Mouse (Mus musculus) left cerebral cortex, postnatal 25 days (tissue): ENCODE measurements around the gene Iba57. TPM values are rescaled to one million over a fixed set of nuclear protein-coding genes. Genes with fewer than 3 reads are reported as not detected.
"Not testable (repeated sequence)": the region's sequence is repeated elsewhere in the genome, so short reads cannot be mapped to it uniquely, and the experiment has no call there.

Experiments used
- DNase-seq, 2 experiments: peaks; one replicate each; pipeline ENCODE4 v3.0.0; 2022; ENCODE audit warnings: low spot score in 2 of 2, mixed read lengths in 1 of 2
- intact Hi-C: fragments of 180-260 bp; cut with DNase I; formaldehyde crosslinking; loops from one replicate; pipeline ENCODE4 v1.15.1; 2025
- total RNA-seq, 2 experiments: library from RNA; stranded (reverse); gene quantifications; 2 replicates each; pipeline ENCODE4 v1.2.3; 2021

The Iba57 gene
- total RNA-seq, result 1 to 10 TPM; 7.1 to 8.8 TPM

- DNase-seq, result peak; percentile 99 to 100
- intact Hi-C loops, result no loop called here
Measured at GRCm38 (mm10) chr11:59163255-59164236, at the start of gene Iba57. TSS of gene Iba57 (minus strand) at chr11:59163739.

DNA sequence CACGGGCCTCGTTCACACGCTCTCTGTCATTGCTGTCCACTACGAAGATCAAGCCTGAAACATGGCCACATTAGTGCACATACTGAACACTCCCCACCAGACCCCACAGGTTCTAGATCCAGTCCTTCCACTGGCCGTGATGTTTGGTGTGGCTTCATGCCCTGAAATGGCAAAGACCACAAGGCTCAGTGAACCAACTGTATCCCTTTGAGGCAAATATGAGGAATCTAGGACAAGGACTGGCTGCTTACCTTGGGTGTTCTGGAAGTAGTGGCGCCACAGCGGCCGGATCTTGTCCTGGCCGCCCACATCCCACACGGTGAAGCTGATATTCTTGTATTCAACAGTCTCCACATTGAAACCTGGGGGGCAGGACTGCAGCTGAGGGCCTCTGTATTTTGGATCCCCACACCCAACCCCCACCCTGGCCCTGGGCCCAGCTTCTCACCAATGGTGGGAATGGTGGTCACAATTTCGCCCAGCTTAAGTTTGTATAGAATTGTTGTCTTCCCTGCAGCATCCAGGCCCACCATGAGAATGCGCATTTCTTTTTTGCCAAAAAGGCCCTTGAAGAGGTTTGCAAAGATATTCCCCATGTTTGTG, 49.5 kb upstream of the Iba57 start:
- no peak for DNase-seq
- intact Hi-C loops, result no loop called here

GRCm38 (mm10) chr11:59212320-59212719, 48.8 kb upstream of the Iba57 start:
- DNase-seq, intact Hi-C loops: not testable (repeated sequence)

GRCm38 (mm10) chr11:59211561-59211960, 48.0 kb upstream of the Iba57 start:
- DNase-seq, intact Hi-C loops: not testable (repeated sequence)

GRCm38 (mm10) chr11:59210020-59210419, 46.5 kb upstream of the Iba57 start:
- intact Hi-C loops, result no loop called here
- DNase-seq, result no peak

GRCm38 (mm10) chr11:59209580-59209979, 46.0 kb upstream of the Iba57 start:
- intact Hi-C loops, result no loop called here
- DNase-seq, result no peak

DNA sequence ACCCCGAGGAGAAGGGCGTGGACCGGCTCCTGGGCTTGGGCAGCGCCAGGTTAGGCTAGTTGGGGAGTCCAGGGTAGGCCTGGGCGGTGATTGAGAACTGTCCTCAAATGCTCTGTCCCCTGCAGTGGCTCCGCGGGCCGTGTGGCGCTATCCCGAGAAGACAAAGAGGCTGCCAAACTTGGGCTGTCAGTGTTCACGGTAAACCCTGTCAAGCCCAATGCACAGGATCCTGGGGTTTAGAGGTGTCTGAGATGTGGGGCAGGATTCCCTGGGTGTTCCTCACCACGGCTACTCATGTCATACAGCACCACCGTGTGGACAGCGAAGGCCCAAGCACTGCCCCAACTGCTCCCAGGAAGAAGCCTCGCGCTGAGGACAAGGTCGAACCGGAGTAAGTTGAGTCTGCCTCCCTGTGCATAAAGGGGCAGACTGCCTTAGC, 45.5 kb upstream of the Iba57 start:
- intact Hi-C loops, result no loop called here
- peak; percentile 63 to 75 for DNase-seq

DNA sequence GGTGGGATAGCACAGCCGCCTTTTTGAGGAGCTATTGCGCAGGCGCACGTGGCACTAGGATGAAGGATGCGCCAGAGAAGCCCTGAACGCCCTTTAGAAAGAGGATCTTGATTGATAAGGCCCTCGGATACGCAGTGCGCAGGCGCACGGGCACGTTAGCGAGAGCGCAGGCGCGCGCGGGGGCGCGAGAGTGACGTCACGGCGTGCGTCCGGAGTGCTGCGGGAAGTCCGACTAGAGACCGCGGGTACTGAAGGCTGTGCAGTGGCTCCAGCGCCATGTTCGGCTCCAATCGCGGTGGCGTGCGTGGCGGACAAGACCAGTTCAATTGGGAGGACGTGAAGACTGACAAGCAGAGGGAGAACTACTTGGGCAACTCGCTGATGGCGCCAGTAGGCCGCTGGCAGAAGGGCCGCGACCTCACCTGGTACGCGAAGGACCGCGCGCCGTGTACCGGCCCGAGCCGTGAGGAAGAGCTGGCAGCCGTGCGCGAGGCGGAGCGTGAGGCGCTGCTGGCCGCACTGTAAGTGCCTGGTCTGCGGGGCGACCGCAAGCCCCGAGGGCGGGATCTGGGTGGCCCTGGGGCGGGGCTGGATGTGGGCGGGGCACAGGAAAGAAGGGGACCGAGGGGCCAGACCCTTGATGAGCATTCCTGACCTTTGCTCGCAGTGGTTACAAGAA, 44.8 kb upstream of the Iba57 start, which contains the start of gene 2310033P09Rik:
TSS of gene 2310033P09Rik (plus strand) at position 169 of the 679 bp plus-strand sequence.
- intact Hi-C loops, result no loop called here
- DNase-seq, result peak; percentile 94 to 97

GRCm38 (mm10) chr11:59202081-59202995, 38.8 kb upstream of the Iba57 start, which contains the start of gene Mrpl55:
TSS of gene Mrpl55 (plus strand) at chr11:59202486.
- DNase-seq, result peak; percentile 94 to 95
- intact Hi-C loops, result no loop called here

DNA sequence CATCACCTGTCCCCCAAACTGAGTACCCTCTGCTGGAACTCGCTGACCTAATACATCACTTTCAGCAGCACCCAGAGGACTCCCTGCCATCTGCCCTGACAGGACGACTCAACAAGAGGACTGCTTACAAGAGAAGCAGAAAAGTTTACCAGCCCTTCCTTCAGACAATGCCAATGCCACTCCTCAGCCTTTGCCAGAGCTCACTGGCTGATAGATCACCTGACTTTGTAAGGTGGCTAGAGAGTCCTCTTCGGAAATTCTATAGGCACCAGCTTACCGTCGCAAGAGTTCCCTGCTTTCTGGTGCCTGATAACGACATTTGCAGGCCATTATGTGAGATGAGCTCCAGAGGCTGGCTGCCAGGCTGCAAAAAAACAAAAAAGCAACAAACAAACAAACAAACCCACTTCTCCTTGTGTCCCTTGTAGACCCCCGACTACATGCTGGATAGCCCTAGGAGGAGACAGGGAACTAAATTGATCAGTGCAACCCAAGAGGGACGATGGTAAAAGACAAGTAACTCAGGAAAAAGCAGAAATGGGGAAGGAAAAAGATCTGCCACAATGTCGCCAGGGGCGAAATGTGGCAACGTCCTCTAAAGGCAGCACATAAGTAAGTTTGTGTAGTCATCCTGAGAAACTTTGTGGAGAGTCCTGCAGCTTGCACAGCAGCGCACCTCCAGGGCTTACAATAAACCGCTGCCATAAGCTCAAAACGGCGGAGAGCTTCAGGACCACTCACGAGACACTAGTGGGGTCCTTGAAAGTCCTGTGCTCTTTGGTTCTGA, 37.9 kb upstream of the Iba57 start:
- no peak for DNase-seq
- intact Hi-C loops, result no loop called here

GRCm38 (mm10) chr11:59196230-59196629, 32.7 kb upstream of the Iba57 start:
- no peak for DNase-seq
- intact Hi-C loops, result no loop called here

DNA sequence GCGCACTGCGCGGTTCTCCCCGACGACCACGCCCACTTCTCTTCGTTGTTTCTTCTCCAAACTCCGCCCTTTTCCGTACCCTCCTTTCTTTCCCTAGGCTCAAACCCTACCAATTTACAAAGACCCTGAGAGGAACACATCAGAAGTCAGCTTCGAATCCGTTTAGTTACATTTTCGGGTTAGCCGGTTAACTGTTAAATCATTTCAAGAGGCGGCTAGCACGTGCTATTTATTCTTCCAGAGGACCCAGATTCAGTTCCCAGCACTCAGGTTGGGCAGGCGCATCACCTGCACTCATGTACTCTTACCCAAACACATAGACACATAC, 28.5 kb upstream of the Iba57 start, which contains the start of gene Guk1:
TSS of gene Guk1 (minus strand) at position 154 of the 328 bp plus-strand sequence.
- no peak for DNase-seq
- intact Hi-C loops, result no loop called here

DNA sequence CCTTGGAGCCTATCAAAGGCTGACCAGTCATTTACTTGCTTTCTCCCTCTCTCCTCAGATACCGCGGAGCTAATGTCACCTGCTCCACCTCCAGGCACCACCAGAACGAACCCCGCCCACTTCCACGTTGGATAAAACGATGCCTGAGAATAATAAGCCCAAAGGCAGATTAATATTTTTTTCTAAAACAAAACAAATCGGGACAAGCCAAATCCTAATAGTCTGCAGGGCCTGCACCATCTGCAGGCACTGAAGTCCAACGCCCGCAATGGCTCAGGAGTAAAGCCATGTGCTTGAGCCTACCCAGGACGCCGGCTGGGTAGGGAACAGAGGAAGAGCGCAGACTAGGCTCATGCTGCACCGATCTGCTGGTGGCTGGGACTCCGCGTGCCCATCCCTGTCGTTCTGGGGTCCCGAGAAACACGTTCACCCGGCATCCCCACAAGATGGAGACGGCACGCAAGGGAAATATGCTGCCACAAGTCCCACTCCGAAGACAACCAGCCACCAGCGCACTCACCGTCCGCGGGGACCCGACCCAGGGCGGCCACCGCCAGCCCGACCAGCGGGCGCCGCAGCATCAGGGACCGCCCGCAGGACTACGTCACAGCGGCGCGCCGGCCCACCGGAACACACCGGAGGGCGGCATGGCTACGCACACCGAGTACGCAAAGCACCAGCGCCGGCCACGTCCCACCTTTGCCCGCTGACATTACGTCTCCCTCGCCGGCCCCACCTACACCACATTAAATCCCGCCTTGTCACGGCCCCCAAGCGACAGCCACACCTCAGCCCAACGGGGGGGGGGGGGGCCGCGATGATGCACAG, 27.9 kb upstream of the Iba57 start:
- peak; percentile 93 to 96 for DNase-seq
- intact Hi-C loops, result no loop called here

DNA sequence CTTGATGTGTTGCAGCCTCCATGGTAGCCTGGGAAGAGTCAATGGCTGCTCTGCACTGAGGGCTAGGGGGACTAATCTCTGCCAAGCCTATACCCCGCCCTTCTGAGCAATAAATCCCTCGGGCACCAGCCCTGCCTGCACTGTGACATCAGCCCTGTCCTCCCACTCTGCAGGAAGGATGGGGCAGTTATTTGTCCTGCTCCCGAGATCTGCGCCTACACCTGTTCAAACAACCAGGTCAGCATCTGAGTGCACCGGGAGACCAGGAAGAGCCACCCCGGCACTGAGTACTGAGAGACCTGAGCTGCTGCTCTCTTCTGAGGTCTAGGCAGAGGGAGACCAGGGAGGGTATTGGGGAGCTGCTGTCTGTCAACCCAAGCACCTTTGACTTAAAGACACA, 24.2 kb upstream of the Iba57 start:
- intact Hi-C loops, result no loop called here
- no peak for DNase-seq

DNA sequence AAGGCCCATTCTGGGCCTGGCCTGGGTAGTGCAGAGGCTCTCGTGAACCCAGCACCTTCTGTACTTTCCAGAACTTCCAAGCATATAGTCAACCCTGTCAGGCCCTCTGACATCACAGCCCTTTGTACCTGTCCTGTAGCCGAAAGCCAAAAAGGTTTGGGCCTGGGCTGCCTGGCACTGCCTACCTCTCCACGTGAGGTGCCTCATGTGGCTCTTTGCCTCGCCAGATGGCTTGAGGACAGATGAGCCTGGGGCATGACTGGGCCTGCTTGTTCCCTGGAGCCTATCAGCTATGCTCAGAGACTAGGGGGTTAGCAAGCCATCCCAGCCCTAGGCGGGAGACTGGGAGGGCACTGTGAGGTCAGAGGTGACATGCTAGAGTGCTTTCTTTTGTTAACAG, 22.0 kb upstream of the Iba57 start:
- DNase-seq, result no peak
- intact Hi-C loops, result no loop called here

GRCm38 (mm10) chr11:59183821-59184220, 20.3 kb upstream of the Iba57 start:
- DNase-seq, result peak; percentile 46 to 56
- intact Hi-C loops, result loop anchor here (2.0 to 5.0 kb wide), 2 partner anchors 85 to 217 kb away; no protein-coding TSS in a partner anchor

- intact Hi-C loops, result loop anchor here (2.0 to 5.0 kb wide), 2 partner anchors 84 to 216 kb away; no protein-coding TSS in a partner anchor
- peak in 1 of 2 experiments; percentile 27 for DNase-seq
Measured at GRCm38 (mm10) chr11:59182864-59183331, 19.4 kb upstream of the Iba57 start, which contains the start of gene Gjc2. TSS of gene Gjc2 (minus strand) at chr11:59183213.
